Mouse (Mus musculus) bone marrow macrophage, adult 2 months (primary cell): ENCODE results near the gene Rab19.

ENCODE experiments used
- CTCF ChIP-seq: IDR thresholded peaks from 2 replicates; pipeline ENCODE4 v1.5.1; 2012; ENCODE audit warnings: low read depth, mild to moderate bottlenecking, low read length, moderate library complexity
- POLR2A ChIP-seq: IDR thresholded peaks from 2 replicates; pipeline ENCODE4 v1.6.1; 2012; ENCODE audit warnings: mild to moderate bottlenecking, low read depth, low read length, borderline replicate concordance

DNA sequence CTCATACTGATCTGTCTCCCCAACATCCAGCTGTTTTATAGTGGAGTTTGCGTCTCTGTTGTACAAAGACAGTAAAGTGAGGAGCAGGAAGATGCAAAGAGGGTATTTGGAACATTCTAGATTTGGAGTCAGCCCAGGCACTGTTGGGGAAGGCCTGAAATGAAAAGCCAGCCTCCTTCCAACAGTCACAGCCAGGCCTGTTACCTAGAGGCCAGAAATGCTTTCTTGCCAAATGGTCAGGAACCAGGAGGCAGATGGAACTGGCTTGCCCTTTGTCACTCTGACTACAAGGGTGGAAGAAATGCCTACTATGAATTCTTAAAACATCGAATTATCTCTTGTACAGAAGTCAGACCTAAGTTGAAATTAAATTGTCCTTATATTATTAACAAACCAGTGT, 9.0 kb downstream of the Rab19 start:
- TF ChIP-seq POLR2A (no peak), CTCF (no peak)
